Mouse (Mus musculus): ENCODE data around the gene Mcrs1. TPM values are rescaled to one million over a fixed set of nuclear protein-coding genes. Genes with fewer than 3 reads are reported as not detected.
A peak's percentile ranks its signal among the peaks of the same experiment; 100 is the strongest.
"Not testable (repeated sequence)": the region's sequence is repeated elsewhere in the genome, so short reads cannot be mapped to it uniquely, and the experiment has no call there.

The Mcrs1 gene
- polyA plus RNA-seq, 1 experiment from 2014 or later, result 195 TPM

- peaks cover 12% of the 10 kb centered on the region for H3K4me1 ChIP-seq (replicated peaks)
- H3K27ac ChIP-seq; ATAC-seq (ENCODE audit: low FRiP score); H3K4me3 ChIP-seq; H3K27me3 ChIP-seq; H3K9ac ChIP-seq; H3K9me3 ChIP-seq; H3K4me2 ChIP-seq: not testable (repeated sequence)
- peaks cover 78% of the 10 kb centered on the region for H3K36me3 ChIP-seq
- 94% methylated on average over 6 of the region's 6 CpGs for WGBS
Observed at GRCm38 (mm10) chr15:99246736-99247135, 5.0 kb downstream of the Mcrs1 start.

- no peaks in the 10 kb centered on the region for H3K9me3 ChIP-seq
- peaks cover 67% of the 10 kb centered on the region for H3K36me3 ChIP-seq
- H3K27ac ChIP-seq, result no peak overlapping the region
- H3K4me3 ChIP-seq, result no peak overlapping the region
- H3K27me3 ChIP-seq, result no peaks in the 10 kb centered on the region
- WGBS, result 92% methylated on average over 10 of the region's 10 CpGs
- ATAC-seq (ENCODE audit: low FRiP score), result no peak
- no peaks in the 10 kb centered on the region for H3K4me1 ChIP-seq (replicated peaks)
- H3K4me2 ChIP-seq, result no peak overlapping the region
- no peak overlapping the region for H3K9ac ChIP-seq
Observed at GRCm38 (mm10) chr15:99242045-99242444, 9.7 kb downstream of the Mcrs1 start.

GRCm38 (mm10) chr15:99241249-99241648 is 10.5 kb downstream of the Mcrs1 start:
- Histone ChIP-seq H3K9ac (no peak overlapping the region), H3K4me1 (replicated peaks) (no peaks in the 10 kb centered on the region), H3K9me3 (no peaks in the 10 kb centered on the region), H3K4me2 (no peak overlapping the region), H3K4me3 (no peak overlapping the region), H3K36me3 (peaks cover 60% of the 10 kb centered on the region), H3K27me3 (no peaks in the 10 kb centered on the region), H3K27ac (no peak overlapping the region)
- 78% methylated on average over 4 of the region's 4 CpGs for WGBS
- ATAC-seq (ENCODE audit: low FRiP score), result no peak

GRCm38 (mm10) chr15:99240129-99240528 is 11.6 kb downstream of the Mcrs1 start:
- H3K27ac ChIP-seq, result no peak overlapping the region
- no peaks in the 10 kb centered on the region for H3K9me3 ChIP-seq
- no peak for ATAC-seq (ENCODE audit: low FRiP score)
- no peaks in the 10 kb centered on the region for H3K4me1 ChIP-seq (replicated peaks)
- WGBS, result 70% methylated on average over 4 of the region's 4 CpGs
- no peak overlapping the region for H3K4me3 ChIP-seq
- no peaks in the 10 kb centered on the region for H3K27me3 ChIP-seq
- peaks cover 49% of the 10 kb centered on the region for H3K36me3 ChIP-seq
- H3K9ac ChIP-seq, result no peak overlapping the region
- H3K4me2 ChIP-seq, result no peak overlapping the region

GRCm38 (mm10) chr15:99238006-99238405 is 13.8 kb downstream of the Mcrs1 start:
- Histone ChIP-seq H3K4me3 (no peak overlapping the region), H3K27me3 (peaks cover 18% of the 10 kb centered on the region), H3K4me2 (no peak overlapping the region), H3K36me3 (peaks cover 28% of the 10 kb centered on the region), H3K4me1 (replicated peaks) (no peaks in the 10 kb centered on the region), H3K9ac (no peak overlapping the region), H3K27ac (no peak overlapping the region), H3K9me3 (no peaks in the 10 kb centered on the region)
- WGBS, result 70% methylated on average over 11 of the region's 11 CpGs
- no peak for ATAC-seq (ENCODE audit: low FRiP score)

GRCm38 (mm10) chr15:99234326-99235010 is 17.3 kb downstream of the Mcrs1 start:
- ATAC-seq (ENCODE audit: low FRiP score), result no peak
- 54% methylated on average over 12 of the region's 12 CpGs for WGBS
- no peak overlapping the region for H3K4me3 ChIP-seq
- H3K4me1 ChIP-seq (replicated peaks), result no peaks in the 10 kb centered on the region
- no peaks in the 10 kb centered on the region for H3K9me3 ChIP-seq
- peaks cover 44% of the 10 kb centered on the region for H3K27me3 ChIP-seq
- H3K9ac ChIP-seq, result no peak overlapping the region
- no peaks in the 10 kb centered on the region for H3K36me3 ChIP-seq
- H3K4me2 ChIP-seq, result no peak overlapping the region
- H3K27ac ChIP-seq, result no peak overlapping the region

GRCm38 (mm10) chr15:99233719-99234118 is 18.0 kb downstream of the Mcrs1 start:
- Histone ChIP-seq H3K9ac (no peak overlapping the region; the same call in 1 of the 2 replicates), H3K4me1 (replicated peaks) (no peaks in the 10 kb centered on the region), H3K4me3 (no peak overlapping the region), H3K27ac (no peak overlapping the region), H3K36me3 (no peaks in the 10 kb centered on the region), H3K27me3 (peaks cover 51% of the 10 kb centered on the region), H3K4me2 (no peak overlapping the region), H3K9me3 (no peaks in the 10 kb centered on the region)
- 62% methylated on average over 17 of the region's 17 CpGs for WGBS
- ATAC-seq (ENCODE audit: low FRiP score), result no peak

GRCm38 (mm10) chr15:99231998-99232397 is 19.8 kb downstream of the Mcrs1 start:
- Histone ChIP-seq H3K4me1 (replicated peaks) (no peaks in the 10 kb centered on the region), H3K9ac (no peak overlapping the region), H3K36me3 (no peaks in the 10 kb centered on the region), H3K9me3 (no peaks in the 10 kb centered on the region), H3K4me2 (no peak overlapping the region), H3K4me3 (no peak overlapping the region), H3K27ac (no peak overlapping the region), H3K27me3 (peaks cover 68% of the 10 kb centered on the region)
- WGBS, result 75% methylated on average over 10 of the region's 10 CpGs
- no peak for ATAC-seq (ENCODE audit: low FRiP score)

GRCm38 (mm10) chr15:99226090-99226489 is 25.7 kb downstream of the Mcrs1 start:
- no peak overlapping the region for H3K27ac ChIP-seq
- H3K27me3 ChIP-seq, result peaks cover 97% of the 10 kb centered on the region
- peak overlapping the region; percentile 42; the same call in 1 of the 2 replicates for H3K4me3 ChIP-seq
- peaks cover 44% of the 10 kb centered on the region for H3K4me1 ChIP-seq (replicated peaks)
- H3K4me2 ChIP-seq, result peak overlapping the region; percentile 59; the same call in 1 of the 2 replicates
- no peak for ATAC-seq (ENCODE audit: low FRiP score)
- no peaks in the 10 kb centered on the region for H3K9me3 ChIP-seq
- H3K36me3 ChIP-seq, result no peaks in the 10 kb centered on the region
- peak overlapping the region; percentile 5; the same call in 1 of the 2 replicates for H3K9ac ChIP-seq
- WGBS, result 19% methylated on average over 14 of the region's 14 CpGs

- no peaks in the 10 kb centered on the region for H3K9me3 ChIP-seq
- WGBS, result 2% methylated on average over 22 of the region's 22 CpGs
- peak overlapping the region; percentile 56; the same call in 1 of the 2 replicates for H3K9ac ChIP-seq
- peaks cover 100% of the 10 kb centered on the region for H3K27me3 ChIP-seq
- H3K36me3 ChIP-seq, result no peaks in the 10 kb centered on the region
- peaks cover 44% of the 10 kb centered on the region for H3K4me1 ChIP-seq (replicated peaks)
- H3K4me3 ChIP-seq, result peak overlapping the region; percentile 42
- H3K4me2 ChIP-seq, result peak overlapping the region; percentile 59
- ATAC-seq (ENCODE audit: low FRiP score), result 0 out of 2 replicates have a peak, but pooled peaks have one; percentile 22
- no peak overlapping the region for H3K27ac ChIP-seq
Observed at GRCm38 (mm10) chr15:99225081-99225810, 26.5 kb downstream of the Mcrs1 start.

GRCm38 (mm10) chr15:99224208-99224911 is 27.4 kb downstream of the Mcrs1 start, which contains the start of gene Kcnh3:
Gene Kcnh3 (plus strand): TSS chr15:99224861.
- Histone ChIP-seq H3K4me3 (peak within 1 kb of the TSS; percentile 42), H3K36me3 (no peaks in the 10 kb centered on the region), H3K4me1 (replicated peaks) (peaks cover 44% of the 10 kb centered on the region), H3K4me2 (peak within 1 kb of the TSS; percentile 59), H3K9ac (peak within 1 kb of the TSS; percentile 56), H3K27me3 (peaks cover 100% of the 10 kb centered on the region), H3K27ac (no peak within 1 kb of the TSS), H3K9me3 (no peaks in the 10 kb centered on the region)
- WGBS, result 1% methylated on average over 60 of the region's 66 CpGs
- peak; percentile 38; the same call in 1 of the 2 replicates for ATAC-seq (ENCODE audit: low FRiP score)

- ATAC-seq (ENCODE audit: low FRiP score), result no peak
- H3K9me3 ChIP-seq, result no peaks in the 10 kb centered on the region
- peak overlapping the region; percentile 42 for H3K4me3 ChIP-seq
- no peaks in the 10 kb centered on the region for H3K36me3 ChIP-seq
- peaks cover 96% of the 10 kb centered on the region for H3K27me3 ChIP-seq
- peak overlapping the region; percentile 56 for H3K9ac ChIP-seq
- H3K27ac ChIP-seq, result no peak overlapping the region
- WGBS, result under 1% methylated on average over 28 of the region's 46 CpGs
- H3K4me1 ChIP-seq (replicated peaks), result peaks cover 44% of the 10 kb centered on the region
- peak overlapping the region; percentile 59 for H3K4me2 ChIP-seq
Observed at GRCm38 (mm10) chr15:99223585-99224207, 28.1 kb downstream of the Mcrs1 start.
